14 mouse cellular contexts compared by ENCODE assay signal in genomic region chr17:34681881-34682536, GRCm38 (mm10). TPM values are rescaled to one million over a fixed set of nuclear protein-coding genes. Genes with fewer than 3 reads are reported as not detected.
DNase-seq lines count a peak whose midpoint lies in the region; ATAC-seq and TF ChIP-seq lines count a peak whose summit lies in the region.
"Had no signal": no experiment of that assay in that cellular context is flagged by ENCODE, and none has a peak within 500 bp of the region (broad histone marks: within the 10 kb centered on the region; RNA-seq: fewer than 3 reads in every experiment).

No protein-coding gene starts in this region.

- TF ChIP-seq CTCF in lung, adult 2 months (IDR thresholded peaks at IDR 0.05; ENCODE audit: insufficient read depth, low read length), result no peak

- H3K27ac ChIP-seq in heart, embryonic 10.5 days, result peak overlapping the region; percentile 57; the same call in 1 of the 2 replicates
- H3K27ac ChIP-seq in brown adipose tissue, adult 24 weeks (replicated peaks; ENCODE audit: low read depth, low read length), result peak overlapping the region; percentile 39; the same call in 1 of the 2 replicates
- no peak overlapping the region for H3K27ac ChIP-seq in forebrain, embryonic 14.5 days (ENCODE audit: low read depth, low read length)
- H3K27ac ChIP-seq: liver, embryonic 13.5 days had no signal

- WGBS in heart, embryonic 10.5 days, result 62% methylated on average over 11 of the region's 11 CpGs
- 66% methylated on average over 11 of the region's 11 CpGs for WGBS in lung, adult 2 months
- WGBS in forebrain, embryonic 14.5 days, result 71% methylated on average over 11 of the region's 11 CpGs

- peaks cover 55% of the 10 kb centered on the region for H3K4me1 ChIP-seq in heart, embryonic 10.5 days
- peaks cover 20% of the 10 kb centered on the region for H3K4me1 ChIP-seq in lung, adult 2 months (ENCODE audit: control insufficient read depth, insufficient read depth, low read length)
- peaks cover 33% of the 10 kb centered on the region for H3K4me1 ChIP-seq in brown adipose tissue, adult 24 weeks (ENCODE audit: control insufficient read depth, insufficient read depth, insufficient read length, low read length)
- no peaks in the 10 kb centered on the region for H3K4me1 ChIP-seq in forebrain, embryonic 14.5 days (ENCODE audit: control insufficient read depth, insufficient read depth, low read length)

- no peaks in the 10 kb centered on the region for H3K36me3 ChIP-seq in heart, embryonic 10.5 days
- no peaks in the 10 kb centered on the region for H3K36me3 ChIP-seq in forebrain, embryonic 14.5 days (ENCODE audit: control insufficient read depth, insufficient read depth, low read length)
- H3K36me3 ChIP-seq: liver, embryonic 13.5 days had no signal

- no peak for DNase-seq in heart, embryonic 10.5 days (ENCODE audit: low spot score)
- DNase-seq in heart, adult 8-10 months (ENCODE audit: low spot score), result no peak
- DNase-seq in lung, adult 2 months, result peak; percentile 38
- no peak for DNase-seq in lung, postnatal 25 days (ENCODE audit: low spot score)
- peak; percentile 56 for DNase-seq in lung, postnatal 36 days
- no peak for DNase-seq in forebrain, embryonic 14.5 days (ENCODE audit: low spot score)
- DNase-seq in right cerebral cortex, postnatal 25 days, result no peak
- DNase-seq: cerebellum, adult 9-10 months; liver, embryonic 13.5 days; right cerebral cortex, postnatal 14 days; thymus, adult 2 months had no signal

- no peak for TF ChIP-seq POLR2A in lung, adult 2 months (IDR thresholded peaks at IDR 0.05; ENCODE audit: borderline replicate concordance, extremely low read depth, low read depth, low read length)

- H3K27me3 ChIP-seq in heart, embryonic 10.5 days (ENCODE audit: insufficient read depth, poor library complexity, severe bottlenecking), result peaks cover 47% of the 10 kb centered on the region
- no peaks in the 10 kb centered on the region for H3K27me3 ChIP-seq in forebrain, embryonic 14.5 days (replicated peaks; ENCODE audit: control insufficient read depth, insufficient read depth, low read length)

- no peak for ATAC-seq in forebrain, embryonic 14.5 days
- ATAC-seq: hindbrain, embryonic 16.5 days had no signal

- no peaks in the 10 kb centered on the region for H3K9me3 ChIP-seq in heart, embryonic 10.5 days
- no peaks in the 10 kb centered on the region for H3K9me3 ChIP-seq in forebrain, embryonic 14.5 days (replicated peaks; ENCODE audit: control insufficient read depth, low read length)
- H3K9me3 ChIP-seq: liver, embryonic 13.5 days had no signal

- H3K9ac ChIP-seq in forebrain, embryonic 14.5 days (ENCODE audit: low read length), result no peak overlapping the region
- H3K9ac ChIP-seq: liver, embryonic 13.5 days had no signal

- no peak overlapping the region for H3K4me3 ChIP-seq in heart, embryonic 10.5 days
- no peak overlapping the region for H3K4me3 ChIP-seq in lung, adult 2 months (replicated peaks; ENCODE audit: extremely low read depth, low read depth, low read length)
- H3K4me3 ChIP-seq in brown adipose tissue, adult 24 weeks (ENCODE audit: insufficient read depth, low read depth, low read length), result no peak overlapping the region
- H3K4me3 ChIP-seq in forebrain, embryonic 14.5 days (ENCODE audit: low read depth, low read length), result no peak overlapping the region
- H3K4me3 ChIP-seq: liver, embryonic 13.5 days had no signal

- no peak overlapping the region for H3K4me2 ChIP-seq in forebrain, embryonic 14.5 days (ENCODE audit: low read length)
- H3K4me2 ChIP-seq: liver, embryonic 13.5 days had no signal

RNA-seq across cellular contexts. Expression of gene Tnxb, which starts 11.7 kb away (rescaled TPM):
- polyA plus RNA-seq in heart, embryonic 10.5 days (2016; fragmentation: Nextera tagmentation; extraction: Ambion mirVana), result 0.04 and 0.07 TPM in 2 replicates
- 10 to 100 TPM; 22.4 to 34.3 (median 32.2) TPM for total RNA-seq in heart, adult 8-10 months (2022)
- 39.6 and 49.2 TPM in 2 replicates for polyA plus RNA-seq in lung, adult 2 months (2012; rRNA removed)
- 9.7 and 10.1 TPM in 2 replicates for polyA plus RNA-seq in brown adipose tissue, adult 24 weeks (2012; ENCODE audit: insufficient read depth, insufficient read length, missing spikeins)
- 0.04 and 0.10 TPM in 2 replicates for polyA plus RNA-seq in forebrain, embryonic 14.5 days (2014; fragmentation: Nextera tagmentation; extraction: Ambion mirVana)
- total RNA-seq: neutrophil, adult 5-6 weeks had no signal

RNA-seq across cellular contexts. Expression of gene Atf6b, which starts 35.1 kb away (rescaled TPM):
- 74.0 and 76.8 TPM in 2 replicates for polyA plus RNA-seq in heart, embryonic 10.5 days (2016; fragmentation: Nextera tagmentation; extraction: Ambion mirVana)
- total RNA-seq in heart, adult 8-10 months (2022), result 10 to 100 TPM; 14.4 to 19.9 (median 16.0) TPM
- 81.8 and 88.0 TPM in 2 replicates for polyA plus RNA-seq in lung, adult 2 months (2012; rRNA removed)
- 16.2 and 17.1 TPM in 2 replicates for polyA plus RNA-seq in brown adipose tissue, adult 24 weeks (2012; ENCODE audit: insufficient read depth, insufficient read length, missing spikeins)
- 75.0 and 90.9 TPM in 2 replicates for polyA plus RNA-seq in forebrain, embryonic 14.5 days (2014; fragmentation: Nextera tagmentation; extraction: Ambion mirVana)

RNA-seq across cellular contexts. Expression of gene Fkbpl, which starts 37.4 kb away (rescaled TPM):
- polyA plus RNA-seq in heart, embryonic 10.5 days (2016; fragmentation: Nextera tagmentation; extraction: Ambion mirVana), result 12.6 TPM in 2 replicates
- 1 to 10 TPM; 6.9 to 9.7 (median 8.6) TPM for total RNA-seq in heart, adult 8-10 months (2022)
- 2.4 and 2.9 TPM in 2 replicates for polyA plus RNA-seq in lung, adult 2 months (2012; rRNA removed)
- polyA plus RNA-seq in brown adipose tissue, adult 24 weeks (2012; ENCODE audit: insufficient read depth, insufficient read length, missing spikeins), result 11.1 and 26.4 TPM in 2 replicates
- polyA plus RNA-seq in forebrain, embryonic 14.5 days (2014; fragmentation: Nextera tagmentation; extraction: Ambion mirVana), result 12.6 and 14.9 TPM in 2 replicates

RNA-seq across cellular contexts. Expression of gene Prrt1, which starts 52.7 kb away (rescaled TPM):
- polyA plus RNA-seq in heart, embryonic 10.5 days (2016; fragmentation: Nextera tagmentation; extraction: Ambion mirVana), result 0.11 TPM in 1 of 2 replicates, not detected in the other
- 1 to 10 TPM in 3 of 4 experiments, under 1 TPM in 1; 0.92 to 1.4 (median 1.1) TPM for total RNA-seq in heart, adult 8-10 months (2022)
- polyA plus RNA-seq in lung, adult 2 months (2012; rRNA removed), result 5.2 and 6.7 TPM in 2 replicates
- polyA plus RNA-seq in brown adipose tissue, adult 24 weeks (2012; ENCODE audit: insufficient read depth, insufficient read length, missing spikeins), result not detected in 2 replicates
- polyA plus RNA-seq in forebrain, embryonic 14.5 days (2014; fragmentation: Nextera tagmentation; extraction: Ambion mirVana), result 5.0 and 5.5 TPM in 2 replicates
- total RNA-seq: neutrophil, adult 5-6 weeks had no signal

RNA-seq across cellular contexts. Expression of gene Ppt2, which starts 53.7 kb away (rescaled TPM):
- 24.3 and 27.5 TPM in 2 replicates for polyA plus RNA-seq in heart, embryonic 10.5 days (2016; fragmentation: Nextera tagmentation; extraction: Ambion mirVana)
- 10 to 100 TPM; 48.1 to 68.8 (median 59.5) TPM for total RNA-seq in heart, adult 8-10 months (2022)
- polyA plus RNA-seq in lung, adult 2 months (2012; rRNA removed), result 38.7 and 40.9 TPM in 2 replicates
- 30.2 and 32.3 TPM in 2 replicates for polyA plus RNA-seq in brown adipose tissue, adult 24 weeks (2012; ENCODE audit: insufficient read depth, insufficient read length, missing spikeins)
- 23.8 and 24.6 TPM in 2 replicates for polyA plus RNA-seq in forebrain, embryonic 14.5 days (2014; fragmentation: Nextera tagmentation; extraction: Ambion mirVana)

Comparison
In these comparisons a context has a peak if more than half of its experiments do, and no peak if none do; other contexts are left out.
1. DNase-seq: peak in lung, adult 2 months (single experiment) and lung, postnatal 36 days (single experiment); none in heart, embryonic 10.5 days (single experiment), heart, adult 8-10 months (single experiment), lung, postnatal 25 days (single experiment), forebrain, embryonic 14.5 days (single experiment) and right cerebral cortex, postnatal 25 days (single experiment).